Mouse (Mus musculus): ENCODE measurements at regions not wholly inside any gene's neighbourhood (a gene's known extent, or its start where the extent isn't known, plus 50 kb on each side); places are given as distances from the start of the nearest gene placed in this dataset.

DNA sequence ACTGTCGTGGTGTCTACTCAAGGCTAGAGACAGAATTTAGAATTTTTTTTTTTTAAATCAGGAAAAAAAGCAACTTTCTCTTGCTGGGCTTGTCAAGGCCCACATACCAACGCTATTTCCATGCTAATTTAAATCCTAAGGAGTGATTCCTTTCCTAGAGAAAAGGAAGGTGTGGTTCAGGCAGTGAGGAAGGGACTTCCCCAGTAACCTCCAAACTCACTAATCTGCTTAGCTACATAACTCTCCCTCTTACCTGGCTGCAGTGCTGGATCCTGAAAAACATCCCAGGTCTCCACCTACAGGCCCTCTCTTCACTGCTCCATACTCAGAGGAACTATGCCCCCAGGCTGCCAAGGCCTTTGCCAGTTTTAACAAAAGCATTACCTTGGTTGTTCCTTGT lies 55.1 kb upstream of the Rap2b start:
- TF ChIP-seq POLR2A (IDR thresholded peaks at IDR 0.05; ENCODE audit: insufficient read length, low read depth) (no peak), CEBPB (IDR thresholded peaks at IDR 0.05; ENCODE audit: insufficient read depth, poor library complexity, severe bottlenecking) (no peak), USF1 (IDR thresholded peaks at IDR 0.05; ENCODE audit: low read depth) (no peak), SRF (IDR thresholded peaks at IDR 0.05; ENCODE audit: control insufficient read depth, insufficient read length, low read depth) (no peak), MYOD1 (IDR thresholded peaks at IDR 0.05; ENCODE audit: control insufficient read depth in 1 of 3, insufficient read length in 2 of 3, low read depth in 2 of 3) (no peak), MAX (IDR thresholded peaks at IDR 0.05; ENCODE audit: low read depth) (no peak), E2F4 (IDR thresholded peaks at IDR 0.05; ENCODE audit: insufficient read depth) (no peak), TCF12 (IDR thresholded peaks at IDR 0.05; ENCODE audit: insufficient read depth, poor library complexity, severe bottlenecking) (no peak), TCF3 (IDR thresholded peaks at IDR 0.05; ENCODE audit: insufficient read length, low read depth) (no peak), MYOG (IDR thresholded peaks at IDR 0.05; ENCODE audit: control insufficient read depth in 1 of 3, insufficient read depth in 1 of 3, insufficient read length in 2 of 3, low read depth in 2 of 3) (no peak)
